In the genomic region with DNA sequence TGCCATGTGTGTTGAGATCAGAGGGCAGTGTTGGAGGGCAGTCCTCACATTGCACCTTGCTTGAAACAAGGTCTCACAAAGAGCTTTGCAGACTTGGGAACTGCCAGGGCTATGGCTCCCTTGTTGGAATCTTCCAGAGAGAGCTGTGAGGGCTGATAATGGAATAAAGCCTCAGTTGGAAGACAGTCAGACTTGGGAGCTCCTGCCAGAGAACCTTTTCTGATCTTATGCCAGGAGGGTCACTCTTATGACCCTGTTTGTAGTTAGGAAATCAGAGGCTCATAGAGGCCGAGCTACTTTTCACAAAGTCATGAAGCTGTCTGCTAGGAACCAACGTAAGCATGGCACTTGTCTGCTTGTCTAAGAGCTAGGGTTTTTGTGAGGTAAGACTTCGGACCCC, we compare ENCODE assay signal across 18 mouse cellular contexts.
DNase-seq lines count a peak whose midpoint lies in the region; ATAC-seq and TF ChIP-seq lines count a peak whose summit lies in the region.
"Had no signal": no experiment of that assay in that cellular context is flagged by ENCODE, and none has a peak within 500 bp of the region (broad histone marks: within the 10 kb centered on the region; RNA-seq: fewer than 3 reads in every experiment).

No protein-coding gene starts in this region.

- H3K27me3 ChIP-seq in kidney, embryonic 15.5 days, result no peaks in the 10 kb centered on the region
- 0 out of 2 replicates have a peak, but pooled peaks cover 5% of the 10 kb centered on the region for H3K27me3 ChIP-seq in heart, embryonic 13.5 days (replicated peaks)
- no peaks in the 10 kb centered on the region for H3K27me3 ChIP-seq in lung, postnatal 0 days (replicated peaks; ENCODE audit: insufficient read depth, low read length)
- no peaks in the 10 kb centered on the region for H3K27me3 ChIP-seq in hindbrain, embryonic 13.5 days
- no peaks in the 10 kb centered on the region for H3K27me3 ChIP-seq in liver, embryonic 11.5 days (replicated peaks; ENCODE audit: control insufficient read depth, insufficient read depth, low read length)
- H3K27me3 ChIP-seq: CH12.LX; limb, embryonic 13.5 days had no signal

- no peak overlapping the region for H3K4me2 ChIP-seq in kidney, embryonic 15.5 days
- no peak overlapping the region for H3K4me2 ChIP-seq in heart, embryonic 13.5 days
- no peak overlapping the region for H3K4me2 ChIP-seq in lung, postnatal 0 days (replicated peaks; ENCODE audit: low read depth, low read length)
- no peak overlapping the region for H3K4me2 ChIP-seq in hindbrain, embryonic 13.5 days
- H3K4me2 ChIP-seq in liver, embryonic 11.5 days, result no peak overlapping the region
- H3K4me2 ChIP-seq: limb, embryonic 13.5 days; midbrain, embryonic 11.5 days had no signal

- H3K9ac ChIP-seq in kidney, embryonic 15.5 days, result no peak overlapping the region
- no peak overlapping the region for H3K9ac ChIP-seq in heart, embryonic 13.5 days
- H3K9ac ChIP-seq in lung, postnatal 0 days (replicated peaks; ENCODE audit: low read depth), result no peak overlapping the region
- no peak overlapping the region for H3K9ac ChIP-seq in hindbrain, embryonic 13.5 days
- no peak overlapping the region for H3K9ac ChIP-seq in liver, embryonic 11.5 days (ENCODE audit: low read depth, low read length)
- H3K9ac ChIP-seq: forebrain, postnatal 0 days; limb, embryonic 13.5 days had no signal

- no peak for ATAC-seq in kidney, embryonic 15.5 days (replicated peaks; ENCODE audit: low FRiP score)
- no peak for ATAC-seq in heart, embryonic 13.5 days (ENCODE audit: extremely low read depth, insufficient number of reproducible peaks, low FRiP score, low TSS enrichment)
- ATAC-seq in lung, postnatal 0 days, result no peak
- ATAC-seq in hindbrain, embryonic 13.5 days (ENCODE audit: low FRiP score), result no peak
- no peak for ATAC-seq in liver, embryonic 11.5 days (replicated peaks; ENCODE audit: low FRiP score)
- ATAC-seq: forebrain, postnatal 0 days had no signal

- no peak for TF ChIP-seq CTCF in lung, postnatal 0 days (IDR thresholded peaks at IDR 0.05)

- no peak for TF ChIP-seq EP300 in lung, postnatal 0 days (IDR thresholded peaks at IDR 0.05)

- DNase-seq in adrenal gland, adult (ENCODE audit: inconsistent age in 2 of 2, low spot score in 1 of 2), result peak; percentile 51 to 92
- DNase-seq in adrenal gland, postnatal 25 days, result no peak
- peak; percentile 10 to 38 for DNase-seq in kidney, adult 8-10 months
- DNase-seq in lung, postnatal 0 days (ENCODE audit: low spot score), result peak; percentile 36
- no peak for DNase-seq in liver, embryonic 11.5 days (ENCODE audit: low spot score)
- DNase-seq: cerebellum, adult 2 months; embryo, embryonic 11 days; forebrain, postnatal 0 days; gastrocnemius, adult 2 months; spleen, adult 18-20 months; thymus, postnatal 25 days had no signal

- WGBS in kidney, embryonic 15.5 days, result 88% methylated on average over 3 of the region's 3 CpGs
- 64% methylated on average over 3 of the region's 3 CpGs for WGBS in heart, embryonic 13.5 days
- 57% methylated on average over 3 of the region's 3 CpGs for WGBS in lung, postnatal 0 days
- 84% methylated on average over 3 of the region's 3 CpGs for WGBS in hindbrain, embryonic 13.5 days
- WGBS in liver, embryonic 11.5 days, result 67% methylated on average over 3 of the region's 3 CpGs

- no peak overlapping the region for H3K4me3 ChIP-seq in kidney, embryonic 15.5 days (replicated peaks)
- H3K4me3 ChIP-seq in heart, embryonic 13.5 days, result no peak overlapping the region
- H3K4me3 ChIP-seq in lung, postnatal 0 days (ENCODE audit: low read depth, low read length), result no peak overlapping the region
- H3K4me3 ChIP-seq in hindbrain, embryonic 13.5 days, result no peak overlapping the region
- H3K4me3 ChIP-seq in liver, embryonic 11.5 days (ENCODE audit: low read depth, low read length), result no peak overlapping the region
- H3K4me3 ChIP-seq: gastrocnemius, adult 2 months; limb, embryonic 13.5 days; myocyte had no signal

- peaks cover 36% of the 10 kb centered on the region for H3K4me1 ChIP-seq in kidney, embryonic 15.5 days
- peaks cover 70% of the 10 kb centered on the region for H3K4me1 ChIP-seq in heart, embryonic 13.5 days
- H3K4me1 ChIP-seq in lung, postnatal 0 days (ENCODE audit: insufficient read depth, low read depth, low read length), result peaks cover 3% of the 10 kb centered on the region
- no peaks in the 10 kb centered on the region; the same call in 1 of the 2 replicates for H3K4me1 ChIP-seq in hindbrain, embryonic 13.5 days (replicated peaks)
- no peaks in the 10 kb centered on the region; the same call in 1 of the 2 replicates for H3K4me1 ChIP-seq in liver, embryonic 11.5 days (replicated peaks; ENCODE audit: control insufficient read depth, insufficient read depth, low read length)

- H3K36me3 ChIP-seq in kidney, embryonic 15.5 days, result no peaks in the 10 kb centered on the region
- H3K36me3 ChIP-seq in heart, embryonic 13.5 days, result no peaks in the 10 kb centered on the region
- no peaks in the 10 kb centered on the region for H3K36me3 ChIP-seq in lung, postnatal 0 days (ENCODE audit: insufficient read depth, low read length)
- no peaks in the 10 kb centered on the region for H3K36me3 ChIP-seq in hindbrain, embryonic 13.5 days
- H3K36me3 ChIP-seq in liver, embryonic 11.5 days (ENCODE audit: control insufficient read depth, insufficient read depth, low read length), result no peaks in the 10 kb centered on the region
- H3K36me3 ChIP-seq: limb, embryonic 13.5 days had no signal

- H3K9me3 ChIP-seq in kidney, embryonic 15.5 days (replicated peaks), result no peaks in the 10 kb centered on the region
- H3K9me3 ChIP-seq in heart, embryonic 13.5 days, result no peaks in the 10 kb centered on the region
- no peaks in the 10 kb centered on the region for H3K9me3 ChIP-seq in lung, postnatal 0 days (ENCODE audit: low read length)
- H3K9me3 ChIP-seq in hindbrain, embryonic 13.5 days, result no peaks in the 10 kb centered on the region
- H3K9me3 ChIP-seq in liver, embryonic 11.5 days (ENCODE audit: control insufficient read depth, low read length), result no peaks in the 10 kb centered on the region
- H3K9me3 ChIP-seq: limb, embryonic 13.5 days had no signal

- H3K27ac ChIP-seq in kidney, embryonic 15.5 days, result no peak overlapping the region
- H3K27ac ChIP-seq in heart, embryonic 13.5 days (replicated peaks), result peak overlapping the region; percentile 46
- H3K27ac ChIP-seq in lung, postnatal 0 days (ENCODE audit: low read length), result no peak overlapping the region
- H3K27ac ChIP-seq in hindbrain, embryonic 13.5 days, result no peak overlapping the region
- H3K27ac ChIP-seq in liver, embryonic 11.5 days (ENCODE audit: low read depth, low read length), result no peak overlapping the region
- H3K27ac ChIP-seq: gastrocnemius, adult 2 months; limb, embryonic 13.5 days had no signal

Comparison
In these comparisons a context has a peak if more than half of its experiments do, and no peak if none do; other contexts are left out.
1. DNase-seq: peak in adrenal gland, adult (2 of 2), kidney, adult 8-10 months (2 of 2) and lung, postnatal 0 days (single experiment); none in adrenal gland, postnatal 25 days (single experiment) and liver, embryonic 11.5 days (single experiment).